Mouse (Mus musculus) heart, postnatal 25 days (tissue): ENCODE results near the gene 2810459M11Rik. TPM values are rescaled to one million over a fixed set of nuclear protein-coding genes. Genes with fewer than 3 reads are reported as not detected.

Experiments used
- DNase-seq: peaks from one replicate; pipeline ENCODE4 v3.0.0; 2022; ENCODE audit warnings: low spot score
- intact Hi-C: fragments of 180-260 bp; cut with DNase I; formaldehyde crosslinking; loops from one replicate; pipeline ENCODE4 v1.15.1; 2025
- total RNA-seq, 2 experiments: library from RNA; stranded (reverse); gene quantifications; 2 replicates each; pipeline ENCODE4 v1.2.3; 2021

Gene 2810459M11Rik
- total RNA-seq, 2 experiments from 2014 or later = not detected

GRCm38 (mm10) chr1:86048744-86049143 is 3.1 kb downstream of the 2810459M11Rik start:
- no peak for DNase-seq
- intact Hi-C loops = no loop called here

- intact Hi-C loops = no loop called here
- DNase-seq = no peak
These were observed 7.7 kb downstream of the 2810459M11Rik start for GRCm38 (mm10) chr1:86053198-86053921.

- intact Hi-C loops = no loop called here
These were observed 9.3 kb downstream of the 2810459M11Rik start for GRCm38 (mm10) chr1:86054943-86055342.

GRCm38 (mm10) chr1:86056284-86056683 is 10.6 kb downstream of the 2810459M11Rik start:
- intact Hi-C loops = no loop called here

More at GRCm38 (mm10) chr1:86054943-86055342, 9.3 kb downstream of the 2810459M11Rik start:
- DNase-seq = no peak

GRCm38 (mm10) chr1:86058856-86059769 is 13.4 kb downstream of the 2810459M11Rik start:
- intact Hi-C loops = no loop called here
- peak; percentile 77 for DNase-seq

More at GRCm38 (mm10) chr1:86056284-86056683, 10.6 kb downstream of the 2810459M11Rik start:
- DNase-seq = no peak

- intact Hi-C loops = loop anchor here (10.0 kb wide), 2 partner anchors 92 to 282 kb away; partner anchors contain the start of gene Armc9
- no peak for DNase-seq
These were observed 16.9 kb downstream of the 2810459M11Rik start for GRCm38 (mm10) chr1:86062523-86062922.

- intact Hi-C loops = loop anchor here (10.0 kb wide), 2 partner anchors 90 to 280 kb away; partner anchors contain the start of gene Armc9
- peak; percentile 66 for DNase-seq
These were observed 18.8 kb downstream of the 2810459M11Rik start, which contains the start of gene Psmd1 for GRCm38 (mm10) chr1:86064271-86064991. Gene Psmd1, plus strand, starts transcription at chr1:86064387.

- no peak for DNase-seq
- intact Hi-C loops = no loop called here
These were observed 30.9 kb downstream of the 2810459M11Rik start for GRCm38 (mm10) chr1:86076565-86076964.

- DNase-seq = no peak
- intact Hi-C loops = no loop called here
These were observed 48.8 kb downstream of the 2810459M11Rik start for GRCm38 (mm10) chr1:86094413-86094812.

- intact Hi-C loops = no loop called here
- DNase-seq = no peak
These were observed 59.4 kb downstream of the 2810459M11Rik start for GRCm38 (mm10) chr1:86105054-86105453.

Other genes with a start within 250 kb of the 2810459M11Rik start
- 10 to 100 TPM; 62.4 to 66.2 TPM for gene Itm2c, start 151.6 kb upstream of the 2810459M11Rik start, total RNA-seq
- not detected for gene 4933407L21Rik, start 117.4 kb upstream of the 2810459M11Rik start, total RNA-seq
- not detected for gene Gpr55, start 84.9 kb upstream of the 2810459M11Rik start, total RNA-seq
- gene Spata3, start 29.0 kb upstream of the 2810459M11Rik start, total RNA-seq = not detected
- gene Psmd1, start 18.5 kb downstream of the 2810459M11Rik start, total RNA-seq = 100 to 1,000 TPM in 1 of 2 experiments, 10 to 100 TPM in 1; 94.4 to 100 TPM
- gene Htr2b, start 66.1 kb downstream of the 2810459M11Rik start, total RNA-seq = under 1 TPM; 0.10 to 0.20 TPM
- gene Gm21972, start 87.8 kb downstream of the 2810459M11Rik start, total RNA-seq = under 1 TPM; 0.65 to 0.95 TPM
- gene Armc9, start 108.9 kb downstream of the 2810459M11Rik start, total RNA-seq = 1 to 10 TPM; 3.2 to 3.4 TPM